Mouse (Mus musculus) ovary, postnatal 36 days (tissue): ENCODE results near the gene Tax1bp1.

Experiments used
- DNase-seq: peaks from one replicate; pipeline ENCODE4 v3.0.0; 2022; ENCODE audit warnings: low spot score, mixed read lengths

The Tax1bp1 gene

DNA sequence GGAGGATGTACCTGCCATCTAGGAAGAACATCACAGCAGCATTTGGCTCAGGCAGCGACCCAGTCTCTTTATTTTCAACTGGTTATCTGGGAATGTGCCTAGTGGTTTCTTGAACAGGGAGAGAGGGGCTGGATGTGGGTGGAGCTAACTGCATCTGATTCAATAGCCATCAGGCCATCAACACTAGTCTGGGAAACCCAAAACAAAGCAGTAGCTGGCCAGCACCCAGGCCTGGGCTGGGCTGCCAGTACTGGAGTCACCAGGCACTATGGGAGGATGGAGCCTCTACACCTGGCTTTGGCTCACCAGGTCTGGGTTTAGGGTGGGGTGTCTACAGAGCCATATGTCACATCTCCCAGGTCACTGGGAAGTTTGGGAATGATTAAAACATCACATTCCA lies 83.2 kb downstream of the Tax1bp1 start:
- no peak for DNase-seq

DNA sequence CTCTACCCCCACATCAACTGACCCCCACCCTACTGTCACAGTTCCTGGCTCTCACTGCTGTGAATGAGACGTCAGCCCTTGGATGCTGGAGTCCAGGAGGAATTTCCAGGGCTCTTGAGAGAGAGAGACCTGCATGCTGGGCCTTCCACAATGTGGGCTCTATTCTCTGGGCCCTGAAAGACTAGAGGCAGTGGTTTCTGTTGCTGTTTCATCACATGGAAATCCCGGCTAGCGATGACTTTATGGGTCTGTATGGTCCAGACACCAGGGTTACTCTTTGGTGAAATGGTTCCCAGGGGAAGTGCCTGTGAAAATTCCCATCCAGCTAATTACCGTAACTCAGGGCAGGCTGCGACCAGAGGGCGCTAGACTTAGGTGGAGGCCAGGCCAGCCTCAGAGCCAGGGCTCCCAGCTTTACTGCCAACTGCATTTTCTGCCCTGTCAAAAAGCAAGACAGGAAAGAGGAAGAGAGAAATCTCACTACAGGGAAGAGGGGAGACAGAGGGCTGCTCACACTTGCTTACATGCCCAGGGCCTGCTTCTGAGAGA lies 83.8 kb downstream of the Tax1bp1 start:
- DNase-seq, result no peak

DNA sequence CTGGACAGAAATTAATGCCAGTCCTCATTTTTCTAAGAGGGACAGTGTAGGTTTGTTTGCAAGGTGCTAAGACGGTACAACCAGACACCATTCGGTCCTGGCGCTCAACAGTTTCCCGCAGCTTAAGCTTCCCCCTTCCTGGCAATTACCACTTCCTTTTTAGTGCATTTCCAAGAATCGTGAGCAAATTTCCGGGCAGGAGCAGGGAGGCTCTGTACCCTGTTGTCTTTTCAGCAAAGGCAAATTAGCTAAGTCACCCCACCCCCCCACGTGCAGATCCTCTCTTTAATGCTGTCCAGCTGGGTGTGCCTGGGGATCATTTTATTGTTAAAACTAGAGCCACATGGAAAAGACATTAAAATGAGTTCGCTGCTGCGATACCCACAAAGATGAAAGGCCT lies 88.7 kb downstream of the Tax1bp1 start:
- no peak for DNase-seq

DNA sequence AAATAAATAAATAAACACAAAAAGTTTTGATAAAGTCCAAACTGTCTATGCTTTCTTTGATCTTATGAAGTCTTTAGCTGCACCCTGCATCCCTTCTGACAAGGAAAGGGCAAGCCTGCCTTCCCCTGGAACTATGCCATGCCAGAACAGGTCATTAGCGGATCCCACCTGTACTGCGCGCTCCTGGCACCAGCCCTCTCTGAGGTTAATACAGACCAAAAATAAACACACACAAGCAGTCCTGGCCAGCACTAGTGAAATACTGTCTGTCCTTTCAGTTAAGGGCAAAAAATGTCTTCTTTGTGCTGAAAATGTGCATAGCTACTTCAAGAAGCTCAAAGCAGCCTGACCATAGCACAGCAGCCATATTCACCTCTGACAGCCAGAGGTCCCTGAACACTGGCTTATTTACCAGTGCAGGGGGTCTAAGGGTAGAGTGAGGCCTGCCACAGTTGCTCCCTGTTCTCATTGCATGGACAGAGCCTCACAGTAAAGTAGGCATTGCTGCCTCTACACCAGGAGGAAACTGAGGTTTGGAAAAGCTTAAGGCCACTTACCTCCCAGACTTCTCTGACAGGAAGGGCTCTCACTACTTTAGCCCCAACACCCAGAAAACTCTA lies 91.8 kb downstream of the Tax1bp1 start:
- DNase-seq, result no peak
